Mouse (Mus musculus): ENCODE measurements around the gene Rsu1. TPM values are rescaled to one million over a fixed set of nuclear protein-coding genes. Genes with fewer than 3 reads are reported as not detected.
"Not testable (repeated sequence)": the region's sequence is repeated elsewhere in the genome, so short reads cannot be mapped to it uniquely, and the experiment has no call there.

The Rsu1 gene
- polyA plus RNA-seq, 1 experiment from 2014 or later, result 61.6 TPM

DNA sequence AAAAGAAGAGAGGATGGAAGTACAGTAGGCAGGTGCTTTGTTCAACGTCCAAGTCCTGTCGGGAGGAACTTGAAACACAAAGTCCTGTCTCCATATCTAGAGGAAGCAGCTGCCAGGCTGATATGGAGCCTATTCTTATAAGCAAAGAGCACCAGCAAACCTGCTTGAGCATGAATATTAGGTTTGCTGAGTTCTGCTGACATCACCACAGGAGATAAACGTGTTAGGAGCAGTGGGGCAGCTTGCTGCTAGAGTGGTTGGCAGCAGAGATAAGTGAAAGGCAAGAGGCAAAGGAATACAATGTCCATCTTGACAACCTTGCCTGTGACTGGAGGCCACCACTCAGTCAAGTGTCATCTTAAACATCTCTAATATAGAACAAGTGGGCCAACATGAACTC, 89.3 kb downstream of the Rsu1 start:
- no CpG with 5 or more reads among the region's 3 CpGs for WGBS
- not testable (repeated sequence) for H3K4me2 ChIP-seq (ENCODE audit: low read depth, low read length); H3K27ac ChIP-seq (ENCODE audit: low read depth, low read length); H3K4me3 ChIP-seq (ENCODE audit: low read depth, low read length); ATAC-seq (ENCODE audit: low read depth); H3K9me3 ChIP-seq (ENCODE audit: control insufficient read depth, low read length); H3K9ac ChIP-seq (replicated peaks; ENCODE audit: low read depth, low read length); H3K36me3 ChIP-seq (ENCODE audit: control insufficient read depth, insufficient read depth, low read length); H3K27me3 ChIP-seq (ENCODE audit: control insufficient read depth, insufficient read depth, low read length)
- H3K4me1 ChIP-seq (ENCODE audit: control insufficient read depth, insufficient read depth, low read length), result peaks cover 10% of the 10 kb centered on the region; the same call in 1 of the 2 replicates

DNA sequence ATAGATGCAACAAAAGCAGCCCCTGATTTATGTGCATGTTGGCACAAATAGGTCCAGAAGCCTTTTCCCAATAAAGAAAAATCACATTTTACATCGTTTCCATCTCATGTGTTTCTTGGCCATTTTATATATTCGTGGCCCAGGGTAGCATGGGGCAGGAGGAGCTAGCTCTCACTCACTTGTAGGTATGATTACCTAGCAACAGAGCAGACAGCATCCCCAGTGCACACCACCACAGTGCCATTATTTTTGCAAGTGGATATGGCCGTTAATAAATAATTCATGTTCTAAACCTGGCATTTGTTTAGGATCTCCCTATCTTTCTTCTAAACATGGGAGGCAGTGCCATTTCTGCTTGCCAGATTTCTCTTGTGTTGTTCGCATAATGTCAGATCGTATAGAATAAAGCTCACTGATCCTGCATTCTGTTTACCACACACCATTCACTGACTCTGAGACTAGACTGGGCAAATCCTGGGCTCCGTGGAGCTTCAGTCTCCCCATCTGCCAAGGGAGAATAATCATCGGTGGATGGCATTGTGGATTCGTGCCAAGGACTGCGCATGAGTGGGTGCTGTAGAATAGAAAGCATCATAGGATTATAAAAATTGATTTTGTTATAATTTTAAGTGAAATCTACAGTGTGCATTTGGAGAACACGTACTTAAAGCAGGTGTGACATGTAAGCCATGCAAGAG, 93.4 kb downstream of the Rsu1 start:
- 0 out of 2 replicates have a peak, but pooled peaks have one; percentile 25 for ATAC-seq (ENCODE audit: low read depth)
- H3K36me3 ChIP-seq (ENCODE audit: control insufficient read depth, insufficient read depth, low read length), result no peaks in the 10 kb centered on the region
- H3K9ac ChIP-seq (replicated peaks; ENCODE audit: low read depth, low read length), result no peak overlapping the region
- WGBS, result 38% methylated on average over 10 of the region's 10 CpGs
- no peaks in the 10 kb centered on the region for H3K9me3 ChIP-seq (ENCODE audit: control insufficient read depth, low read length)
- peak overlapping the region; percentile 64; the same call in 1 of the 2 replicates for H3K27ac ChIP-seq (ENCODE audit: low read depth, low read length)
- H3K27me3 ChIP-seq (ENCODE audit: control insufficient read depth, insufficient read depth, low read length), result no peaks in the 10 kb centered on the region
- H3K4me3 ChIP-seq (ENCODE audit: low read depth, low read length), result no peak overlapping the region
- H3K4me1 ChIP-seq (ENCODE audit: control insufficient read depth, insufficient read depth, low read length), result peaks cover 29% of the 10 kb centered on the region; the same call in 1 of the 2 replicates
- H3K4me2 ChIP-seq (ENCODE audit: low read depth, low read length), result no peak overlapping the region

DNA sequence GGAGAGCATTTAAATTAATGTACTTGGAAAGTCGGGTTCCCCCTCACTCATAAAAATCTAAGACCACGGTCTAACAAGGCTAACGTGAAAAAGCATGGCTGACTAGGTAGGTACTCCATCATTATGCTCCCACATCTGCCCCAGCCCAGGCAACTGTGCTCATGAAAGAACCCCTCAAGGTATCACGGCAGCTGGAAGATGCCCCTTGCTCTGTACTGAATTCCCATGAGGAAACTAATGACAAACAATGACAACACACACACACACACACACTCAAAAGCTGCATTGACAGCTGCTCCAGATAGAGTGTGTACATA, 95.0 kb downstream of the Rsu1 start:
- no peaks in the 10 kb centered on the region for H3K27me3 ChIP-seq (ENCODE audit: control insufficient read depth, insufficient read depth, low read length)
- ATAC-seq (ENCODE audit: low read depth), result peak; percentile 68
- peak overlapping the region; percentile 53 for H3K4me2 ChIP-seq (ENCODE audit: low read depth, low read length)
- H3K9ac ChIP-seq (replicated peaks; ENCODE audit: low read depth, low read length), result no peak overlapping the region
- peaks cover 29% of the 10 kb centered on the region; the same call in 1 of the 2 replicates for H3K4me1 ChIP-seq (ENCODE audit: control insufficient read depth, insufficient read depth, low read length)
- H3K4me3 ChIP-seq (ENCODE audit: low read depth, low read length), result no peak overlapping the region
- no peak overlapping the region; the same call in 1 of the 2 replicates for H3K27ac ChIP-seq (ENCODE audit: low read depth, low read length)
- H3K36me3 ChIP-seq (ENCODE audit: control insufficient read depth, insufficient read depth, low read length), result no peaks in the 10 kb centered on the region
- H3K9me3 ChIP-seq (ENCODE audit: control insufficient read depth, low read length), result no peaks in the 10 kb centered on the region
- WGBS, result 21% methylated on average over 4 of the region's 4 CpGs

DNA sequence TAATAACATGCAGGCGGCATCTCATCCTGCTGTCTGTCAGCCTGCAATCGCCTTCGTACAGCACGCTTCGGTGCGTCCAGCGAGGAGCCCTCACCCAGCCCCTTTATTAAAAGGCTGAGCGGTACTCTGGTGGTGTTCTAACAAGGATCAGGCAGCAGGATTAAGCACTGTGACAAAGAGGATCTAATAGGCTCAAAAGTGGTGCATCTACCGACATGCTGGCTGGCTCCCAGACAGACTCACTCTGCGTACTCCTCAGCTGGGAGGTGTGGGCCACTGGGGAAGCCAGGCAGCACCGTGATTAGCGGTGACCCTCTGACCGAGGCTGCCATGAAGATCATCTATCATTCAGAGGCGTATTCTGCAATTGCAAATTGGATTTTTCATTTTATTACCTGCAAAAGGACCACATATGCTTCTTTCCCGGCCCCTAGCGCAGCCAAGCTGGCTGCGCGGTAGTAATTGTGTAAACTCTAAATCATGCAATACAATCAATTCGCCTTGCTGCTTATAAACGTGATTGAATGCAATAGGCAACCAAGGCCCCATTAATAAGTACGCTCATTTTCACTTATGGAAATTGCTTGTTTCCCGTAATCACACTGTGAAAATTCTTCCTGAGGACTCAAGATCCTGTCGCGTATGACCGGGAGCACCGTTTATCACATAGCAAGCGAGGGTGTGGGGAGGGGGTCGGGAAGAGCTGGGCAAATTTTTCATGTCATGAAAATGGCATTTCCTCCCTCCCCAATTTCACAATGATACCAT, 95.5 kb downstream of the Rsu1 start:
- Histone ChIP-seq H3K27ac (ENCODE audit: low read depth, low read length) (peak overlapping the region; percentile 70), H3K4me1 (ENCODE audit: control insufficient read depth, insufficient read depth, low read length) (peaks cover 29% of the 10 kb centered on the region; the same call in 1 of the 2 replicates), H3K9me3 (ENCODE audit: control insufficient read depth, low read length) (no peaks in the 10 kb centered on the region), H3K9ac (replicated peaks; ENCODE audit: low read depth, low read length) (peak overlapping the region; percentile 26; the same call in 1 of the 2 replicates), H3K4me2 (ENCODE audit: low read depth, low read length) (peak overlapping the region; percentile 53), H3K27me3 (ENCODE audit: control insufficient read depth, insufficient read depth, low read length) (no peaks in the 10 kb centered on the region), H3K36me3 (ENCODE audit: control insufficient read depth, insufficient read depth, low read length) (no peaks in the 10 kb centered on the region), H3K4me3 (ENCODE audit: low read depth, low read length) (peak overlapping the region; percentile 20)
- 23% methylated on average over 28 of the region's 28 CpGs for WGBS
- ATAC-seq (ENCODE audit: low read depth), result peak; percentile 82

DNA sequence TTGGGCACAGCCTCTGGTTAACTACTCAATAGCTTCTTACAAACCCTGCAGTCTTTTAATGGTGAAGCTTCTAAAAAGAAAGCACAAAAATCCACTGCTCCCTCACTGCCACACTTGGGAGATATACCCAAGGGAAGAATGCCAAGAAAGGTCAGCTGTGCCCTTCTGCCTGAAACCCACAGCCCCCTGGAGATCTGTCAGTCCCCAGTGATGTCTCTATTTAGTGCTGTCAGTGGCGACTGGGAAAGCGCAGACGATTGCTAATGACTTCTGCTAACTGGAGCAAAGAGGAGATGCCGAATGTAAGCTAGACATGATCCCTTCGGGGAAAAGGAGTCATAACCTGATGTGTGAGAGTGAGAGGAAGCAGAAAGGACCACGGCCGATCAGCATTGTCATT, 96.8 kb downstream of the Rsu1 start:
- Histone ChIP-seq H3K27me3 (ENCODE audit: control insufficient read depth, insufficient read depth, low read length) (no peaks in the 10 kb centered on the region), H3K36me3 (ENCODE audit: control insufficient read depth, insufficient read depth, low read length) (no peaks in the 10 kb centered on the region), H3K4me1 (ENCODE audit: control insufficient read depth, insufficient read depth, low read length) (peaks cover 29% of the 10 kb centered on the region; the same call in 1 of the 2 replicates), H3K9me3 (ENCODE audit: control insufficient read depth, low read length) (no peaks in the 10 kb centered on the region), H3K27ac (ENCODE audit: low read depth, low read length) (no peak overlapping the region), H3K4me2 (ENCODE audit: low read depth, low read length) (no peak overlapping the region), H3K4me3 (ENCODE audit: low read depth, low read length) (no peak overlapping the region), H3K9ac (replicated peaks; ENCODE audit: low read depth, low read length) (no peak overlapping the region)
- no peak for ATAC-seq (ENCODE audit: low read depth)
- WGBS, result 34% methylated on average over 7 of the region's 7 CpGs

DNA sequence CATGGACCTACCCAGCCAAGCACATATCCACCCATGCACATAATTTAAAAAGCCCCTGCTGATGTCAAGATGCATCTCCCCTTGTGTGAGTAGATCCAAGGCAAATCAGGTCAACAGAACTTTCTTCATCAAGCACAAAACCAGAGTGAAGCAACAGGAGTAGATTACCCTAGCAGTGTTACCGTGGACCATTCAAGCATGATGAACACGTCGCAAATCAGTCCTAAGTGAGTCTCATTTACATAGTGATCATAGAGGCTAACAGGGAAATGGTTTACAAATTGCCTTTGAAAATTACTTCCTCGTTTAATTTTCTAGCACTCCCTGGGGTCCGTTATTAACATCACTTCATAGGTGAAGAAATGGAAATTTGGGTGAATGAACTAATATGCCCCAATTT, 100.6 kb downstream of the Rsu1 start:
- H3K9ac ChIP-seq (replicated peaks; ENCODE audit: low read depth, low read length), result no peak overlapping the region
- H3K36me3 ChIP-seq (ENCODE audit: control insufficient read depth, insufficient read depth, low read length), result no peaks in the 10 kb centered on the region
- H3K4me3 ChIP-seq (ENCODE audit: low read depth, low read length), result no peak overlapping the region
- peaks cover 13% of the 10 kb centered on the region; the same call in 1 of the 2 replicates for H3K4me1 ChIP-seq (ENCODE audit: control insufficient read depth, insufficient read depth, low read length)
- no peaks in the 10 kb centered on the region for H3K9me3 ChIP-seq (ENCODE audit: control insufficient read depth, low read length)
- no peak overlapping the region for H3K4me2 ChIP-seq (ENCODE audit: low read depth, low read length)
- no peak overlapping the region for H3K27ac ChIP-seq (ENCODE audit: low read depth, low read length)
- H3K27me3 ChIP-seq (ENCODE audit: control insufficient read depth, insufficient read depth, low read length), result no peaks in the 10 kb centered on the region
- WGBS, result 59% methylated on average over 5 of the region's 5 CpGs
- no peak for ATAC-seq (ENCODE audit: low read depth)

DNA sequence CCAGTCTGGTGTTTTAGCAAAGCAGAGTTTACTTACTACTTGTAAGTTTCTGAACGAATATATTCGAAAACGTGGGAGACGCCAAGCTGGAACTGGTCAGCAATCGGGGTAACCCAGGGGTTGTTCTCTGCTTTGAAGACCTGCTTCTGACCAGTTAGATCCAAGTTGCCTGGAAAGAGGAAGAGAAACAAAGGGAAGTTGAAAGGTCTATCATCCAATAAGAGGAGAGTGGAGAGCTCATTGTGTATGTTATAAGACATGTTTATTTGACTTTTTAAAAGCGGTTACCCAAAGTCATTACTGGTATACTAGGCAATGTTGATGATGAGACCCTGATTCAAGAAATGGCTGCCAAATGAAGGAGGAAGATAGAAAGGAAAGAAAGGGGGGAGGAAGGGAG, 101.3 kb downstream of the Rsu1 start:
- Histone ChIP-seq H3K9me3 (ENCODE audit: control insufficient read depth, low read length) (no peaks in the 10 kb centered on the region), H3K4me1 (ENCODE audit: control insufficient read depth, insufficient read depth, low read length) (peaks cover 9% of the 10 kb centered on the region; the same call in 1 of the 2 replicates), H3K4me3 (ENCODE audit: low read depth, low read length) (no peak overlapping the region), H3K4me2 (ENCODE audit: low read depth, low read length) (no peak overlapping the region), H3K27me3 (ENCODE audit: control insufficient read depth, insufficient read depth, low read length) (no peaks in the 10 kb centered on the region), H3K9ac (replicated peaks; ENCODE audit: low read depth, low read length) (no peak overlapping the region), H3K27ac (ENCODE audit: low read depth, low read length) (no peak overlapping the region), H3K36me3 (ENCODE audit: control insufficient read depth, insufficient read depth, low read length) (no peaks in the 10 kb centered on the region)
- WGBS, result 97% methylated on average over 6 of the region's 6 CpGs
- no peak for ATAC-seq (ENCODE audit: low read depth)

DNA sequence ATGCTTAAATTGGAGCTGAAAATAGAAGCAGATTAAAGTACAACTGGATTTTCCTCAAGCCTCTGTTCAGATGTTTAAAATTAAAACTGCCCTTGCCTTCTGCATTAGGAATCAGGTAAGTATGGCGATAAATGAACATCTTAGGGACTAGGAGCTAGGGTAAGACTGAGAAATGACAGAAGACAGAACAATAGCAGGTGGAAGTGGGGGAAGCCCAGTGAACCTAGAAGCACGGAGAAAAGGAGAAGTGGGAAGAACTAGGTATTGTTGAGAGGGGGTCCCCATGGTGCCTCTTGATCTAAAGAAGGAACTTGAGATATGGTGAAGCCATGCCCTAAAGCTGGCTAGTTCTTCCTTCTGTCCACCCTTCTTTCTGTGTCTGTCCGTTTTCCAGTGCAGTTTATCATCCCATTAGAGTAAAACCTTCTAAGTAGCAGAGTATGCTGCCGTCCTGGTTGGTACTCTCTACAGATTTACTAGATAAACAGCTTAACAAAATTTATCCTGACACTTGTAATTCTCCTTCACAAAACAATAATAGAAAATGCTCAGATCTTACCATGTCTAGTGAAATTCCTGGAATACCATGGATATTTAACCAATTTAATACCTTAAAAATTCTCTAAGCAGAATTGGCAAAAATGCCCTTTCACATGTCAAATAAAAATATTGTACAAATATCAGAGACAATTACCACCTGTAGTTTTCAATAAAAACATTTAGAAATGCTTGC, 101.9 kb downstream of the Rsu1 start:
- H3K9me3 ChIP-seq (ENCODE audit: control insufficient read depth, low read length), result no peaks in the 10 kb centered on the region
- H3K4me2 ChIP-seq (ENCODE audit: low read depth, low read length), result no peak overlapping the region
- no peaks in the 10 kb centered on the region for H3K36me3 ChIP-seq (ENCODE audit: control insufficient read depth, insufficient read depth, low read length)
- ATAC-seq (ENCODE audit: low read depth), result no peak
- no peak overlapping the region for H3K27ac ChIP-seq (ENCODE audit: low read depth, low read length)
- H3K9ac ChIP-seq (replicated peaks; ENCODE audit: low read depth, low read length), result no peak overlapping the region
- H3K4me3 ChIP-seq (ENCODE audit: low read depth, low read length), result no peak overlapping the region
- H3K27me3 ChIP-seq (ENCODE audit: control insufficient read depth, insufficient read depth, low read length), result no peaks in the 10 kb centered on the region
- H3K4me1 ChIP-seq (ENCODE audit: control insufficient read depth, insufficient read depth, low read length), result peaks cover 3% of the 10 kb centered on the region; the same call in 1 of the 2 replicates
- WGBS, result 85% methylated on average over 4 of the region's 4 CpGs

Data from neural tube, embryonic 14.5 days (tissue).